Mouse (Mus musculus) cortical plate, adult 2 months (tissue): ENCODE data around the gene Psmg4. TPM values are rescaled to one million over a fixed set of nuclear protein-coding genes. Genes with fewer than 3 reads are reported as not detected.

Source experiments
- H3K27ac ChIP-seq: fragments of 200-500 bp; 2 replicates; pipeline ENCODE4 v1.5.1; 2012; ENCODE audit warnings: low read length, control low read depth, inconsistent platforms; ENCODE audit not compliant: insufficient read depth
- H3K4me1 ChIP-seq: fragments of 200-500 bp; 2 replicates; pipeline ENCODE4 v1.6.1; 2011; ENCODE audit warnings: low read length; ENCODE audit not compliant: control insufficient read depth, insufficient read depth
- H3K4me3 ChIP-seq: fragments of 200-500 bp; 2 replicates; pipeline ENCODE4 v1.5.1; 2011; ENCODE audit warnings: mild to moderate bottlenecking, low read length, control low read depth; ENCODE audit not compliant: insufficient read depth
- CTCF ChIP-seq: fragments of 200-500 bp; IDR thresholded peaks from 2 replicates; pipeline ENCODE4 v1.5.1; 2011; ENCODE audit warnings: mild to moderate bottlenecking, control low read depth, low read length; ENCODE audit not compliant: insufficient read depth; ENCODE audit errors: extremely low read depth
- POLR2A ChIP-seq: fragments of 200-500 bp; IDR thresholded peaks from 2 replicates; pipeline ENCODE4 v1.6.1; 2011; ENCODE audit warnings: mild to moderate bottlenecking, low read length, control low read depth; ENCODE audit not compliant: insufficient read depth; ENCODE audit errors: extremely low read depth
- polyA plus RNA-seq: library from polyadenylated mRNA; depleted of rRNA; stranded (reverse); fragments of >200 nt; gene quantifications from 2 replicates; pipeline ENCODE4 v1.2.3, GENCODE M21; 2012

Gene Psmg4
- polyA plus RNA-seq, 1 experiment, result 42.2 TPM

DNA sequence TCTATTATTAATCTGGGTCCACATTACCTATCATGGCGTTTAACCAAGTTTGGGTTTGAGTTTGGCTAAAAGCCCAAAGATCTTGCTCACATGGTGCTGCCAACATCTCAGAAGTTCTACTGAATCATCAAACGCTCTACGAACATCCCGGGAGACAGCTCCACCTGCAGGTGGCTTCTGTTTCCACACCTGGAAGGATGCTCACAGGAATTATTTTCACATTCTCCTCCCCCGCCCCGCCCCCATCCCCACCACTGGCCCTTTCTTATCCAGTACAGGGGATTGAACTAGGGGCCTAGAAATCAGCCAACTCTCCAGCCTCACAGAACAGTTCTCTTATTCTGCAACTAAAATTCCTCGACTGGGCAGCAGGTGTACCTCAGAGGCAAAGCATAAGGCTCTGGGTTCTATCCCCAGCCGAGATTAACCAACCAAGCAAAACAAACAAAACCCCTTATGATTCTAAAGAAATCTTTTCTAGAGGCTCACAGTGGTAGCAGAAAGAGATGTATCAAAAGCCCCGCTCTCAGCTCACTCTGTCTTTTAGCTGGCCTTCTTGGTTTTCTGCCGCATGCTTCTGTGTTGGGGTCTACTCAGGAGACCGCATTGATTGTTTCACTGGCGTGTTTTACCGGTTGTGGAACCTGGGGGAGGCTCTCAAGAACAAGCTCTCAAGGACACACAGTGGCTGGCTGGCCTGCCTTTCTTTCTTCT is 8.4 kb upstream of the Psmg4 start:
- TF ChIP-seq CTCF (peak; percentile 68), POLR2A (no peak)
- Histone ChIP-seq H3K27ac (no peak overlapping the region), H3K4me3 (peak overlapping the region; percentile 12; the same call in 1 of the 2 replicates), H3K4me1 (peaks cover 7% of the 10 kb centered on the region)

- Histone ChIP-seq H3K4me3 (peak overlapping the region; percentile 12; the same call in 1 of the 2 replicates), H3K27ac (no peak overlapping the region), H3K4me1 (peaks cover 7% of the 10 kb centered on the region)
- TF ChIP-seq POLR2A (no peak), CTCF (peak; percentile 65)
Observed at GRCm38 (mm10) chr13:34154931-34155272, 7.9 kb upstream of the Psmg4 start.

GRCm38 (mm10) chr13:34156133-34156839 is 6.5 kb upstream of the Psmg4 start:
- TF ChIP-seq POLR2A (no peak), CTCF (no peak)
- Histone ChIP-seq H3K27ac (no peak overlapping the region), H3K4me1 (peaks cover 3% of the 10 kb centered on the region; the same call in 1 of the 2 replicates), H3K4me3 (no peak overlapping the region)

GRCm38 (mm10) chr13:34156840-34157185 is 6.0 kb upstream of the Psmg4 start:
- TF ChIP-seq CTCF (no peak), POLR2A (no peak)
- H3K4me3 ChIP-seq, result no peak overlapping the region
- no peak overlapping the region for H3K27ac ChIP-seq
- peaks cover 3% of the 10 kb centered on the region; the same call in 1 of the 2 replicates for H3K4me1 ChIP-seq

DNA sequence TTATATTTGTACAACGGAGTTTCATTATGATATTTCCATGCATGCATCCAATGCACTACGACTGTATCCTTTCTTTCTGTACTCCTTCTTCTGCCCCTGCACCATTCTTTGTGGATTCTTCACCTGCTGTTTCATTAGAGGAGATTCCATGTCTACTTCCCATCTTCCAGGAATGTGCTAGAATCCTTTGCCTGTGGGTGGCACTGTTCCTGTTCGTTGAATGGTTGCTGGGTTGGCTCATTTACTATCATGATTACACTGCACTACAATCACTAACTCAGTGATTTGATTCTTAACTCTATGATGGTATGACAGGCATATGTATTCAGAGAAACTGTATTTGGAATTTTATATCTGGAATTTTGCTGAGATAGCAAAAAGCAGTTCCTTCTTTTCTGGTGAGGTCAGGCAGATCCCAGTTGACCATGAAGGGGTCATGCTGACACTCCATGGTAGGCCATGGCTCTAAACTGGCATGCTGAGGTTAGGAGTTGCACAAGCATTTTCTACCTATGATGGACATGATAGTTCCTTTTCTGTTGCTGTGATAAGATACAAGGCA is 5.1 kb upstream of the Psmg4 start:
- TF ChIP-seq POLR2A, result no peak
- TF ChIP-seq CTCF, result peak; percentile 20; the same call in 1 of the 2 replicates
- H3K4me1 ChIP-seq, result peaks cover 3% of the 10 kb centered on the region; the same call in 1 of the 2 replicates
- H3K4me3 ChIP-seq, result no peak overlapping the region
- no peak overlapping the region for H3K27ac ChIP-seq

DNA sequence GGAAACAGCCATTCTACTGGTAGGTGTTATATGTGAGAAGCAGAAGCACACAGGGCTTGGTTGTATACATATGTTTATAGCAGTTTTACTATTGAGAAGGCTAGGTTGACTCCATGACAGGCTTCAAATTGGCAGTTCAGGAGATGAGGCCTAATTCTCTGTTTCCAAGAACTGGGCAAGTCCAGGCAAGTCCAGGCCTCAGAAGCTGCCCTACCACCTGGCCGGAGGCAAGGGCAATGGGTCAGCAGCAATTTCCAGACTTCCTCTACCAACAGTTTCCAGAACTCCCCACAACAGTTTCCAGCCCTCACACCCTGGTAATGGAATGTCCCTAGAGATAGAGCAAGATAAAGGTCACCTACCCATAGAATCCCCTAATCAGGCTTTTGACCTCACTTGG is 2.8 kb upstream of the Psmg4 start:
- H3K27ac ChIP-seq, result no peak overlapping the region
- TF ChIP-seq POLR2A, result no peak
- TF ChIP-seq CTCF, result no peak
- no peak overlapping the region for H3K4me3 ChIP-seq
- peaks cover 2% of the 10 kb centered on the region for H3K4me1 ChIP-seq

DNA sequence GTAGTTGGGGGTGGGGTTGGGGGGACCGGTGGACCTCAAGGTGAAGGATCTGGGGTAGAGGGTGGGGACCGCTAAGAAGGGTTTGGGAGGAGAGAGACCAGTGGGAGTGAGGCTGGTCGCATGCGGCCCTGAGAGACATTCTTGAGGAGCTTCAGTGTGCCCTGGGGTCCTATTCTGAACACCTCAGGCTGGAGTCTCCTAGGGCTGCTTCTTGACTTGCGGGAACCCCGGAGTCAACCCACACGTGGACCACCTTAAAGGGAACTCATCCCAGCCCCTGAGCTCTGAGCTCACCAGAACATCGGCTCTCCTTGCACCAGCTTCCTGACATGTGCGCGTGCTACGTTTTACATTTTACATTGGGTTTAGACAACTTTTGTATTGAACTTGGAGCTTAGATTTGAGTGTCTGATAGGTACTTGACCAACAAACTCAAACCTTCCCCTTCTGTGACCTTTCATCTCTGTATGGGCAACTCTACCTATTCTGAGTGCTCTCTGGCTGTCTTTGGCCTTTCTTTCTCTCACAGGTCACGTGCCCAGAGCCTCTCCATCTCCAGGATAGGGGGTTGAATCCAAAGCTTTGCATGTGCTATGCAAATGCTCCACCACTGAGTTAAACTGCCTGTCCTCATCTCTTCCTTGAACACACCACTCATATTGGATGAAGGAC is 676 bp downstream of the Psmg4 start:
- no peak for TF ChIP-seq CTCF
- TF ChIP-seq POLR2A, result no peak
- H3K4me1 ChIP-seq, result peaks cover 2% of the 10 kb centered on the region
- no peak overlapping the region for H3K27ac ChIP-seq
- H3K4me3 ChIP-seq, result peak overlapping the region; percentile 53

- no peak overlapping the region for H3K4me3 ChIP-seq
- no peak overlapping the region for H3K27ac ChIP-seq
- H3K4me1 ChIP-seq, result no peaks in the 10 kb centered on the region
- TF ChIP-seq CTCF (no peak), POLR2A (no peak)
Observed at GRCm38 (mm10) chr13:34174025-34174424, 11.3 kb downstream of the Psmg4 start.

DNA sequence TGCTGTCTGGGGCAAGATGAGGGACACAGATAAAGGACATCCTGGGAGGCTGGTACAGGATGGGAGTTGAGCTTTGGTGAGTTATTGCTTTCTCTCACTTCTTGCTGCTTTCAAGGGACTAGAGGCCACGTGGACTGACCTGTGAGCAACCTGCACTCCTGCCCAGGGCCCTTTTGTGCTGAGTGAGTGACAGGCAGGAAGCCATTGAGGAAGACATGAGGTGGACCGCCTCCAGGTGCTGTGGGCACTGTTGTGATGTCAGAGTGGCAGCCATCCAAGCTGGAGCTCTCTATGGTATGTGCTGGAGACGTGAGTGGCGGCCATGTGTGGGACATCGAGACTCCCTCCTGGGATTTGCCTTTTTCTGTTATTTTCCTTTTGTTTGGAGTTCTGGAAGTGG is 18.9 kb downstream of the Psmg4 start:
- H3K27ac ChIP-seq, result no peak overlapping the region
- no peak for TF ChIP-seq CTCF
- TF ChIP-seq POLR2A, result no peak

More for the DNA sequence above, 18.9 kb downstream of the Psmg4 start:
- Histone ChIP-seq H3K4me1 (no peaks in the 10 kb centered on the region), H3K4me3 (no peak overlapping the region)
